Mouse (Mus musculus) common myeloid progenitor, adult 5-6 weeks (primary cell): Measurements from ENCODE around the gene Ccr9. TPM values are rescaled to one million over a fixed set of nuclear protein-coding genes. Genes with fewer than 3 reads are reported as not detected.
"Not testable (repeated sequence)": the region's sequence is repeated elsewhere in the genome, so short reads cannot be mapped to it uniquely, and the experiment has no call there.

Source experiments
- ATAC-seq: replicated peaks from 2 replicates; pipeline ENCODE4 v1.8.0; 2016; ENCODE audit warnings: low read depth, mild to moderate bottlenecking, moderate TSS enrichment, inconsistent platforms; ENCODE audit not compliant: poor library complexity, severe bottlenecking
- total RNA-seq: library from RNA; stranded (forward); fragments of 200-1000, 187-1606 nt; gene quantifications from 2 replicates; pipeline ENCODE4 v1.2.3, GENCODE M21; 2017

Ccr9 gene
- total RNA-seq: 0.32 and 0.82 TPM in 2 replicates

DNA sequence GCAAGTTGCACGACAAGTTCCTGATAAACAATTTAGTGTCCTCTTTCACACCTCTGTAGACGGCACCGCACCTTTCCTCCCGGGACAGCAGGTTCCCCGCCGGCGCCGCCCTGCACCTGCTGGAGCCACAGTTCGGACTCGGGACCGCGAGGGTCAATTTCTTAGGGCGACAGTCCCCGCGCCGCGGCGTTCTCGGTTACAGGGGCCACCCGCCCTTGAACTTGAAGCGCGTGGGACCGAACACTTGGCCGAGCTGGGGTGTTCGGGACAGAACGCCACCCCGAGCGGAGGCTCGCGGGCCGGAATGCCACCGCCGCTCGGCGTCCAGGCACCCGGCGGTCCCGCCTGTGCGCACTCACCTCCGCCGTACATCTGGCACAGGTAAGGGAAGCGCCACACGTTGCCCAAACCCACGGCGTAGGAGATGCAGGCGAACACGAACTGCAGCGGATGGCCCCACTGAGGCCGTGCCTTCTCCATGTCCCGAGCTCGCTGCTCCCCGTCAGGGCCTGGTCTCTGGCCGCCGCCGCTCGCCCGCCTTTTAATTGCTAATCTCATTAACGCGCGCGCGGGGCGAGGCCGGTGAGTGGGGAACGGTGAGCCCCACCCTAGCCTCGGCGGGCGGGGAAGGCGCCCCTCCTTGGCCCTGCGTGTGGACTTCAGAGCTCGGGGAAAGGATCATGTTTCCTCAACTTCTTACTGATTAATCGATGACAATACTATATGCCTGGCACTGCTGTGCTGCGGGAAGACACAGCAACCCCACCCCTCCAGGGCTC lies at the start of gene Ccr9, which contains the start of gene Slc6a20a:
Gene Ccr9, plus strand, starts transcription at position 113 of the 779 bp plus-strand sequence.
Gene Slc6a20a, minus strand, starts transcription at position 559 of the 779 bp plus-strand sequence.
- ATAC-seq: peak; percentile 55

DNA sequence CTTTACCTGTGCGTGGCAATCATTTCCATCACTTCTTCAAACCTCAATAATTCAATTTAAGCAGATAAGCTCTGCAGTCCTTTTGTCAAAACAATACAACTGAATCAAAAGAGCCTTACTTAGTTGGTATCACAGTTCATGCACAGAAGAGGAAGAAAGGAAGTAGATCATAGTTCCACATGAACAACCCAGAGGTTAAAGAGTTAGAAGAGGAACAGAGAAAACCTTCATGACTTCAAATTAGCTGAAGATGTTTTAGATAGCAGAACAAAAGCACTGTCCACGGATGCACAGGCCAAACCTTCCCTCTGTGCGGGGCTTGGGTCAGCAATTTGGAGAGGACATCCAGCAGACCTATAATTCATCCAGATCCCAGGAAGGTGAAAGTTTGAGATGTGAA lies 46.6 kb upstream of the Ccr9 start:
- ATAC-seq: 0 out of 2 replicates have a peak, but pooled peaks have one; percentile 36

DNA sequence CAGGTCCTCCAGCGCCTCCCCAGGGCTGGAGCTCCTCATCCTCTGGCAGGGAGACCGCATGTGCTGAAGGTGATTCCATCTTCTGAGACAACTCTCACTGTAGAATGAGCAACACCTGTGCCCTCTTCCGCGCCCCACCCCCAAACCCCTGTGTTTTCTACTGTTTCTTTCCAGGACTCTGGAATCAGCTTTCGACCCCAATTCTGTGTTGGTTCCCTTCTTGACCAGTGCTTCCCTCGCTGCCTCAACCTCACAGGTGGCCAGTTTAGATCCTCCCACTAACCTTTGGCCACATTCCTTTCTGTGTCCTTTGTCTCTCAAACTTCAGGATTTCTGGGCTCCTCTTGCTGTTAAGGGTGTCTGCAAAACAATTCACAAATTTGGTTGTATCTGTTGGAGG lies 46.0 kb upstream of the Ccr9 start, which contains the start of gene Slc6a20b:
Gene Slc6a20b, minus strand, starts transcription at position 285 of the 400 bp plus-strand sequence.
- ATAC-seq: no peak

DNA sequence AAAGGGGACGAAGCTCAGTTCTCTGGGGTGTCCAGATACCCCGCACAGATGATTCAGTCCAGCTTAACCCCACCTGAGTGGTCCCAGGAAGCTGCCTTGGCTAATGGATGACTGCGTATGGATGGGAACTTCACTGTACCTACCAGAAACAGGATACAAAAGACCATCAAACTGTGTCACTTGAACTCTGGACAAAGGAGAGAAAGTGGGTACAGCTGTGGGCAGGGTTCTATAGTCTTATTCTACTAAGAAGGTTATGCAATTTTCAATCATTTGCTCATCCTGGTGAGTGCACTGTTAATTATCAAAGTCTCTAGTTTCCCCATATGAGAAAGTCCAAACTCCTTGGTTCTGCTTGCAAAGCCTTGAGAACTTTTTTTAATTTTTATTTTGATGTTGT lies 45.2 kb upstream of the Ccr9 start:
- ATAC-seq: no peak

DNA sequence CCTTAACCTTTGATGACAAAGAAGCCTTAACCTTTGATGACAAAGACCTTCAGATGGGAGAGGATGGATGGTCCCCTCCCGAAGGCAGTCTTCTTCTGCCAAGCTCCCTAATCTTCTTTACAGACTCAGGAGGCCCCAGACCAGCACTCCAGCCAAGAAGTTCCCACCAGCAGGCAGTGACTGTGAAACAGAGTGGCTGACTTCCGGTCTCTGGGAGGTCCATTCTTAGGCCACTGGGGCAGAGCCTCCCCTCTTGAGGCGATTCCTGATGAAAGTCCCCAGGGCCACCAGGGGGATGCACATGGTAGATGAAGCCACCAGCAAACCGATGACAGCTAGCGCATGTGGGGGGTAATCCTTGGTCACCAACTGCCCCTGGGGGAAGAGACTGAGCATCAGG lies 41.5 kb upstream of the Ccr9 start:
- ATAC-seq: no peak

DNA sequence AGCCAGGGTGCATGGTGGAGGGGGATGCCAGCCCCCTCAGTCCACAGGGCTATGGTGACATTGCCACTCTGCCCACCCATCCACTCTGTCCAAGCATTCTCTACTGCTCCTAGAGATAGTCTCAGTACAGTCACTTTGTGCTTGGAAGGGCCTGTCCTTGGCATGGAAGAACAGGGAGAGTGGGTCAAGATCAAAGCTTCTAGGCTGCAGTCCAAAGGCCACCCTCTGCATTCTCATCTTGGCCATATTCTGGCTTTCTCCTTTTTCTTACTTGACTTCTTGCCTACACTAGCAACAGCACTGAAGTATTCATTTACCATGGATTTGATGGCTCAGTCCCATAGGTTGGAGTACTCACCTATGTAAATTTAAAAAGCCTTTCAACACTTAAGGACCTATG lies 40.0 kb upstream of the Ccr9 start:
- no peak for ATAC-seq

DNA sequence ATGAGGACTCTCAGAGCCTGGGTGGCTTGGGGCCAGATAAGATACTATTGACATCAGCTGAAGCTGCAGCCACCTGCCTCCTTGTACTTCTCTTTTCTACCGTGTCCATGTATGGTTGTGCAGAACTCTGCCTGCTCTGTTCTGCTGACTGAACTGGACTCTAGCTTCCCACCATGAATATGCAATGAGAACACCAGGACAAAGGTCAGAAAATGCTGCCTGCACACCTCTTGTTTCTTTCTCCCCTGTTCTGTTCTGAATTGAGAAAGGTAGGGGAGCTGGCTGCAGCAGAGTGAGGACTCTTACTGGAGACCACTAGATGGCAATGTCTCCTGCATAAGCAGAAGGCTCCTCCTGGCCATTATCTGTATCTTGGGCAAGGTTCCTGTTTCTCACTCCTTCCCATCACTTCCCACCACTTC lies 39.6 kb upstream of the Ccr9 start:
- ATAC-seq: peak; percentile 89

DNA sequence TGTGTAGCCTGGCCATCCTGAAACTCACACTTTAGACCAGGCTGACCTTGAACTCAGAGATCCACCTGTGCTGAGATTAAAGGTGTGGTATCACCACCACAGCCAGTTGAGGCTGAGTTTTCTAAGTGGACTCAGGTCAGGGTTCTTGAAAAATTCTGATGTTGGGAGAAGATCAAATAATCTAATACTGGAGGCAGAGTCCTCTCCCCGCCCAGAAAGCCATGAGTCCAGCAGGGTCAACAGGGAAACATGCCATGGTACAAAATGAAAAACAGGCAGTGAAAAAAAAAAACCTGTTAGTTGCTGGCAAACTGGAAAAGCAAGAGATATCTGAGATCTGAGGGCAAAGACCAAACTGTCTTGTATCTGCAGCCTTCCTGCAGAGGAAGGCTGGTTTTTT lies 38.1 kb upstream of the Ccr9 start:
- ATAC-seq: no peak

DNA sequence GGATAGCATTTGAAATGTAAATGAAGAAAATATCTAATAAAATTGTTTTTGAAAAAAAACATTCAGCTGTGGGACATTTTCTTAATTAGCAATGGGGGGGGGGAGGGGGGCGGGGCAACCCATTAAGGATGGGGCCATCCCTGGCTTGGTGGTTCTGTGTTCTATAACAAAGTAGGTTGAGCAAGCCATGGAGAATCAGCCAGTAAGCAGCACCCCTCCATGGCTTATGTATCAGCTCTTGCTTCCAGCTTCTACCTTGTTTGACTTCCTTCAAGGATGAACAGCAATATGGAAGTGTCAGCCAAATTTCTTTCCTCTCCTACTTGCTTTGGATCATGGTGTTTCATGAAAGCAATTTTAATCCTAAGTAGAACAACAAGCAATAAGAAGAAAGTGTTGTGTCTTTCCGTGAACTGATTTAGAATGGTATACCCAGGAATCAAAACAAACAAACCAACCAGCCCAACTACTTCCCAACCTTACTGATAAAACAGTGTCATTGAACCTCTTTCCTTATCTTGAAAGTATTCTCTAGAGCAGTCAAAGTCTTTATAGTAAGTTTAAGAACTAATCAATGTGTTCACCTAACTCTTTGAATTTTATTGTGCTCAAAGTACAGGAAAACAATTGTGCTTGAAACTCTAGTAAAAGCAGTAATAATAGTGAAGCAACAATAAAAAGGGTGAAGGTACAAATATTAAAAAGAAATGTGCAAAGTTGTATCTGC lies 28.3 kb upstream of the Ccr9 start:
- no peak for ATAC-seq

DNA sequence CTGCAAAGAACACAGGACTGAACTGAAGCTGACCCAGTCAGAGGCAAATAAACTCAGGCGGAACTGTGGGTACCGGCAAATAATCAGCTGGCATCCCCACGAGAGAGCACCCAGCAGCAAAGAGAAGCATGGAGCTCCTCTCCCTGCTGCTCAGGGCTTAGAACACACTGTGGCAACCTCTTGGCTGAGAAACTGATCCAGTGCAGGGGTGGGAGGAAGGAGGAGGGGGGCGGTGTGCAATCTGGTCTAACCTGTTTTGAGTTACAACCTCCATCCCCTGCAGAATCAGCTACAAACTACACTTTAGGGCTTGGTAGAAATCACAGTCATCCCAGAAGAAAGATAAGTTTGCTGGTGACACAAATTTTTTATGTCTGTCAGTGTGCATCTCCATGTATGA lies 26.9 kb upstream of the Ccr9 start:
- no peak for ATAC-seq

DNA sequence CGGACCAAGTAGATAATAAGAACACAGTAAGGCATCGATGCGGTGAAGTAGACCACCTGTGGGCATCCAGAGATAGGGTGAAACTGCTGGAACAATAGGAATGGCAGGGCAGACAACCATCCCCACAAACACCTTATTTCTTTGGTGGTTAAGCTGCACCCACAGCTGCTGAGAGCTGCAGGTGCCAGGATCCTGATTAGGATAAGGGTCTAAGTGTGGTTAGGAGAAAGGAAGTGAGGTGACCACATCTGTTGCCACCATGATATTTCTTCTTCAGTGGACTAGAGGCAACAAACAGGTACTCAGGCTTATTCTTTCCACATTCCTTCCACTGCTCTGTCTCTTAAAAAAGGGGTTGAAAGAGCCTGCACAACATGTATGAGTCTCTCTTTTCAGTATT lies 20.8 kb upstream of the Ccr9 start:
- ATAC-seq: peak; percentile 59

DNA sequence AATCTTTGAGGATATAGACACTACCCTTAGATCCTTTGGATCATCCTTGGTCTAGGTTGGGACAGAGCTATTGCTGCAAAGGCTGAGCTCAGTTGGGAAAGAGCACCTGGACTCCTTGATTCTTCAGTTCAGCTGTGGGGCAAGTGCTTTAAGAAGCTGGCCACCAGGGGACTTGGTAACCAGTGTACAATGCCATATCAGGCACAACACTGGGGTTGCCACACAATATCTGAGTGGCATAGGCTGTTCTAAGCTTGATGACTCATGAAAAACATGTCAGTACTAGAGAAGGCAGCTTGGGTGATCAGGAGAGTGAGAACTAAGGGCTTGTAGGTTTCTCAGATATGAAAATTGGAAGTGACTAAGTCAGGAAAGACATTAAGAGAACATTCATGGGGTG lies 19.3 kb upstream of the Ccr9 start:
- ATAC-seq: peak; percentile 77

DNA sequence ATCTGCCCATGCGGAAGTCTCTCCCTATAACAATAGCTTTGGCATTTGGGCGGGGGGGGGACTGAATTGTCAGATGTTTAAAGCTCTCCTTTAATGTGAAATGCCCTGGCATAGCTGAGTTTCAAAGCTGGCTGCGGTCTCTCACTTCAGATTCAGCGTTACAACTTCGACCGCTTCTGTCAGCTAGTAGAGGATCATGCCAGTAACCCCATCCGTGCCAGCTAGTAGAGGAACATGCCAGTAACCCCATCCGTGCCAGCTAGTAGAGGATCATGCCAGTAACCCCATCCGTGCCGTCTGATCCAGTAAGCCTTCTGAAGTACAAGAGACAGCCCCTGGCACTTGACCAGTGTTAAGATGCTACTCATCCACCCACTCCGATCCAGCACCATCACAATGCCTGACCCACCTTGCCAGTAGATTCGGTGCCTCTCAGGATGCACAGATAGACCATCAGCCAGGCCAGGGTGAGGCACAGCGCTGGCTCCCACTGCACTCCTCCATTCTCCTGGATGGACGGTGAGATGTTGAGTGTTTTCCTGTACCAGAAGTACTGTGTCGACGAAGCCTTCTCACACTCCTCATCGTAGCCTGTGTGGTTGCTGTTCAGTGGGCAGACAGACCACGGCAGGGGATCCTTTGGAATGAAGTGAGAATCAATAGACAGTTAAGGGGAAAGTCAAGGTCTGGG lies 18.1 kb upstream of the Ccr9 start:
- ATAC-seq: not testable (repeated sequence)

DNA sequence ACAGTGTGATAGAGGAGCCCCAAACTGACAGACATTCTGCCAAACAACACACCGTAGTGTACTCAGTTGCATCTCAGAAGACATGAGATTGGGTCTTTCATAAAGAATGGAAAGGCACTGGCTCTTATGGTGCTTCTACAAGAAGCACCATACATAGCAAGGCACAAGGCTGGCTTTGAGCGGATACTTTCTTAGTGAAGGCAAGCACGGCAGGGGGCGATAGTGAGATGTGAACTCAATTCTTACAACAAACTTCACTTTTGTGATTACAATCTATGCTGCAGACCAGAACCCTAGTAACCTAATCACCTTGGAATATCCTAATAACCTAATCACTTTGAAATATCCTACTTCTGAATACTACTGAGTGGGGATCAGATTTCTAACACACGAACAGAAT lies 12.6 kb upstream of the Ccr9 start:
- peak; percentile 66 for ATAC-seq

DNA sequence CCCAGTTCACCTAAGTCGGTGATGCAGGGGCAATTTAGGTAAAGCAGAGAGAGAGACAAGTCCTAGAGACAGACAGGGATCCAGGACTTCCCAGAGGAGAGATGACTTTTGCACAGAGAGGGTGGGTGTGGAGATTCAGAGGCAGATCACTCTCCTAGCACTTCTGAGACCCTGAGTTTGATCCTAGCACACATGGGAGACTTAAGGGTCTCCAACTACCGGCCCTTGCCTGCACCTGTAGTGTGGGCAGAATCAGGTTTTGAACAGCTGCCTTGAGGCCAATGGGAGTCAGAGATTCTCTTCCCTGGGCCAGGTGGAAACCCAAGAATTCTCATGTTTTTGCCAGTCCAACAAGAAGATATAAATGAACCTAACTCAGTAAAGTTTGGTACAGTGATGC lies 959 bp downstream of the Ccr9 start:
- no peak for ATAC-seq

DNA sequence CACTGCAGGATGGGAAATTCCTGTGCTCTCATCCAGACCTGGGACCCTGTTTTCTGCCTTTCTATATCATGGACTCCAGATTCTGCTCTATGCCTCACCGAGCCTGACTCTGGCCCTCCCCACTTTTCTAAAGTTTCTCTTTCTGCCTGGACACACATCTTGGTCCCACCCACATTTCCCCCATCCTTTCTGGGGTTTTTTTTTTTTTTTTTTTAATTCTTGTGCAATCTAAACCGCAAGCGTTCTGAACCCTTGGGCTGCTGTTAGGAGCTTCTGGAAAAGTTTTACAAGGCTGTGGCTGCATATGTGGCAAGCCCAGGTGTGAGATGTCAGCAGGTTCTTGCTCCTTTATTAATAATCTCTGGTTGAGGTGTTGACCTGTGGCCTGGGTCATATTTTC lies 5.5 kb downstream of the Ccr9 start:
- peak; percentile 78 for ATAC-seq

DNA sequence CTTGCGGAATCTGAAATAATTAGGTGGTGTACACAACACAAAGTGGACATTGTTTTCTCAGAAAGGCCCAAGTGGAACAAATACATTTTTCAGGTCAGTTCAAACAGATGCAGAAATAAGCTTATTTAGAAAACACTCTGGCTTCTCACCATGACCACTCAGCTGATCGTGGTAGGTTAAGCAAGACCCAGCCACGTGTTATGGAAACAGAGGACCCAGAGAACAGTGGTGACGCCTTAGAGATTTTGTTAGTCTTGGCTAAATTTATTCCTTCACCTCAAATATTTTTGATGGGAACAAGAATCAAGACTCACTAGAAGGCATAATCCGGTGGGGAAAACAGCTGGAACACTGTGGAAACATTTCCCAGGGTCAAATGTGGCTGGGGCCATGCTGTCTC lies 8.0 kb downstream of the Ccr9 start:
- ATAC-seq: no peak

DNA sequence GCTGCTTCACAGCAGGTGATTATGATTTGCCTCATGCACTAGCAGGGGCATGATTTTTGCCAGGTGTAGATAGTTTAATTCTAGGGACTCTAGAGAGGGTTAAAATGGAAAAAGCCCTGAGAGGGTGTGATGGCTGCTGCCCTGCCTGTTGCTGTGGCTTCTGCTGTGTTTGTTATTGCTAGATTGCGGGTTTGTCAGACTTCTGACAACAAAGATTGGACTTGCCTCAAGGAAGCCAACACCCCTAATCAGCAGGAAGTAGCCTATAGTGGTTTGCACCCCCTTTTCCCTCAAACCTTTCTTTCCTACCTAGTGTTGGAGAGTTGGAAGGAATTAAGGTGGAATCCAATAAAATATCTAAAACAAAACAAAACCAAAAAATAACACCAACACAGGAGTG lies 10.0 kb downstream of the Ccr9 start:
- peak; percentile 67 for ATAC-seq

DNA sequence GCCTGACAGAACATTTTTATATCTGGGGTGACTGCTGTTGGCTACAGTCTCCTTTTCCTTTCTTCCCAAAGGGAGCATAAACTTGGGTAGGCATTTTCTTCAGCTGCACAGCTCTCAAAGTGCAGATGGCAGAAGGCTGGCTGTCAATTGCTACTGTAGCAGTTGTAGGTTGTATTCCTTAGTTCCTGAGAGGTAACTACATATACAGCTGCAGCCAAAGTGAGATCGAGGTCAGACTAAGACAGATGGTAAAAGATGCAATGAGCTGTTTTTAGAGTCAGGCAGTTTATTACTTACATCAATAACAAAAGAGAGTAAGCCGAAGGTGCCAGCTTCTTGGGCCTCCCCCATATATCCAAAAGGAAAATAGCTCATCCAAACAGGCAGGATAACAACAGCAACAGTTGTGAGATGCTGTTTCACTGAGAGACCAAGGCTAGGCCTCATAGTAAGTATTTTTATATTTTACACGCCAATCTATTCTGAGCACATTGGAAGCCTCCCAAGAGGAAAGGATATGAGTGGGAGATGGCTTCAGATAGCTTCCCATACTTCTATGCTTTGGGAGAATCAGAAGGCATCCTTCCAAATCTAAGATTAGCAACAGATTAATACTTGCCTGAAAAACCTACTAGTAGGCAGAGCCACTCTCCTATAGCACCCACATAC lies 17.5 kb downstream of the Ccr9 start:
- no peak for ATAC-seq

DNA sequence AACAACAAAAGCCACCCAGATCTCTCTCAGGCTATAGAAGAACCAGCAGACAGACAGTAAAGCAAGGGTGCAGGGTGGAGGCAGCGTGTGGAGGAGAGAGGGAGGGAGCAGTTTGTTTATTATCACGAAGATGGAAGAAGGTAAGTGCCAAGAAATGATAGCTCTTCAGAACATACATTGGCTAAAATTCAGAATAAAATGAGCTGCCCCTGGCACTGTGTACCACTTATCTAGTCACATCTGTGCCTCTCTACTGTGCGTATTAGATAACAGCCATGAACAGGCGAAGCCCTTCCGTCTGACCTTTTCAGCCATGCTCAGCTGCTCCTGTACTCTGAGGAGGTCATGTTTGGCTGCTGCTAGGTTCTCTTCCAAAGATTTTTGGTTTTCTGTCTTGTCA lies 23.6 kb downstream of the Ccr9 start:
- ATAC-seq: peak; percentile 85
